Mouse (Mus musculus): ENCODE data around the gene Grhpr. TPM values are rescaled to one million over a fixed set of nuclear protein-coding genes. Genes with fewer than 3 reads are reported as not detected.
"Not testable (repeated sequence)": the region's sequence is repeated elsewhere in the genome, so short reads cannot be mapped to it uniquely, and the experiment has no call there.

Gene Grhpr
- polyA plus RNA-seq, 1 experiment from 2014 or later, result 50.1 TPM

DNA sequence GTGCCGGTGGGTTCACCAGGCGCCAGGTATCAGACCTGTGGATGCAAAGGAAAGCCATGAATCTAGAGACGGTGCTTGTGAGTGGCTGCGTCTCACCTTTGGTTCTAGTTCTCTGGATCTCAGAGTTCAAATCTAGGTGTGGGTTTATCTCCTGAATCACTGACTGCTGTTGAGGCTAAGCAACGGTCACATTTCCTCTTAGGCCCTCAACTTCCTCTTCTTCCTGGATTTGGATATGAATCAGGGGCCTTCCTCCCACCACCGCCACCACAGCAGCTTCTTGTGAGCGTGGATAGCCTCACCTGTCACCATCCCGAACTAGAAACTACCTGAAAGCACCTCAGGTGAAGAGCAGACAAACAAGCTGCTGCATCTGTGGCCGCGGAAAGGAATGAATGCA, 54.9 kb downstream of the Grhpr start:
- ATAC-seq (ENCODE audit: insufficient read depth) (no peak), DNase-seq (no peak)
- Histone ChIP-seq H3K27ac (ENCODE audit: low read depth) (no peak overlapping the region), H3K36me3 (ENCODE audit: insufficient read depth) (peaks cover 61% of the 10 kb centered on the region; the same call in 1 of the 2 replicates), H3K9me3 (ENCODE audit: low read depth, low read length) (no peaks in the 10 kb centered on the region), H3K4me3 (ENCODE audit: low read depth, low read length) (no peak overlapping the region), H3K4me2 (no peak overlapping the region), H3K27me3 (ENCODE audit: insufficient read depth, low read length) (no peaks in the 10 kb centered on the region), H3K4me1 (ENCODE audit: insufficient read depth) (no peaks in the 10 kb centered on the region), H3K9ac (no peak overlapping the region)
- 90% methylated on average over 10 of the region's 10 CpGs for WGBS
- TF ChIP-seq CTCF (IDR thresholded peaks at IDR 0.05; ENCODE audit: low read depth), result no peak

DNA sequence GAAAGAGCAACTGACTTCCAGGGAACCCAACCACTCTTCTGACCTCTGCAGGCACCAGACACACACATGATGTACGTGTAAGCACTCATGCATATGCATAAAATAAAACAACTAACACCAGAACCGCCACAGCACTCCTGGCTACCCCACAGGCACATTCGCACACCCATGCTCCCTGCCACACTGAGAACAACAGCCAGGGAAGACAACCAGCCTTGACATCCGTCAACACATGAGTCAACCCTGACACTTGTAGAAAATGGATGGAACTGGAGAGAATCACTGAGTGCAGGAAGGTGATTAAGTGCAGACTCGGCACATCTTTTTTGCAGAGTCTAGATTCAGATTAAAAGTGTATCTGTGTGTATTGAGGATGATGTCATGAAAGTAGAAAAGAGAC, 55.4 kb downstream of the Grhpr start:
- Histone ChIP-seq H3K4me3 (ENCODE audit: low read depth, low read length) (no peak overlapping the region), H3K4me1 (ENCODE audit: insufficient read depth) (no peaks in the 10 kb centered on the region), H3K36me3 (ENCODE audit: insufficient read depth) (peaks cover 60% of the 10 kb centered on the region; the same call in 1 of the 2 replicates), H3K9me3 (ENCODE audit: low read depth, low read length) (no peaks in the 10 kb centered on the region), H3K9ac (no peak overlapping the region), H3K4me2 (no peak overlapping the region), H3K27me3 (ENCODE audit: insufficient read depth, low read length) (no peaks in the 10 kb centered on the region), H3K27ac (ENCODE audit: low read depth) (no peak overlapping the region)
- WGBS, result 73% methylated on average over 5 of the region's 5 CpGs
- no peak for TF ChIP-seq CTCF (IDR thresholded peaks at IDR 0.05; ENCODE audit: low read depth)
- DNase-seq (no peak), ATAC-seq (ENCODE audit: insufficient read depth) (no peak)

DNA sequence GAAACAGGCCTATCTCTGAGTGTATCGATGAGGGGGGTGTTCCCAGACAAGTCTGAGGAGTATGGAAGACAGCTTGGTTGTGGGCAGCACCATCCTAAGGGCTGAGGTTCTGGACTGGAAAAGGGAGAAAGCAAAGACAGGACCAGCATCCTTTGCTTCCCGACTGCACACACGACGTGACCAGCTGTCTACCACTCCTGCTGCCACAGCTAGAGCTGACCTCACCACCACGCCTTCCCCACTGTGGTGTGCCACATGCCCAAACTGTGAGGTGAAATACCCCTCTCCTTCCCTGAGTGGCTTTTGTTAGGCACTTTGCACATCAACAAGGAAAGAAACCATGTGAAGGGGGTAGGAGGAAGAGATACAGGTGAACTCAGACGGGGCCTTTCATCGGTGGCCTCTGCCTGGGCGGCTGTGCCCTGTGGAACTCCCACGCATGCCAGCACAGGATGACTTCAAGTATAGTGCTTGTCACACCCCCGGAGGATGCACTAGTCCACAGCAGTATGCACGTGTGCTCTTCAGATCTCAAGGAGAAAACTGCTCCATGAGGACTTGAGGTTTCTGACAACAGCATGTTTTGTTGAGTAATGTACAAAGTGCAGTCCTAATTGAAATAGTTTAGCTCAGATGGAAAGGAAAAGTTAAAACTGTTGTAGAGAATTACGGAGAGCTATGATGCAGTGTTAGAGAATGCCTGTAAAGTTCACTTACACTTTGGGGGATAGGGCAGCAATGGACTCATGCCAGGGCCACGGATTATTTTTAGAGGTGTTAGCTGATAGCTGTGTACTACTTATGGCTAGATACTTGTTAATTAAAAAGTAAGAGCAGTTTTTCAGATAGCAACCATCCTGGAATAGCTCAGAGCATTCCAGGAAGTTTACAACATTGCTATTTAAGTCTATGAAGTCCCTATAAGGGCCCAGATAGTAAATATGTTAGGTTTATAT, 56.5 kb downstream of the Grhpr start:
- Histone ChIP-seq H3K27ac (ENCODE audit: low read depth) (no peak overlapping the region), H3K27me3 (ENCODE audit: insufficient read depth, low read length) (no peaks in the 10 kb centered on the region), H3K4me2 (no peak overlapping the region), H3K9me3 (ENCODE audit: low read depth, low read length) (no peaks in the 10 kb centered on the region), H3K4me3 (ENCODE audit: low read depth, low read length) (no peak overlapping the region), H3K4me1 (ENCODE audit: insufficient read depth) (no peaks in the 10 kb centered on the region), H3K9ac (no peak overlapping the region), H3K36me3 (ENCODE audit: insufficient read depth) (peaks cover 52% of the 10 kb centered on the region; the same call in 1 of the 2 replicates)
- whole genome bisulfite sequencing, result 78% methylated on average over 13 of the region's 13 CpGs
- DNase-seq (peak; percentile 51), ATAC-seq (ENCODE audit: insufficient read depth) (no peak)
- no peak for TF ChIP-seq CTCF (IDR thresholded peaks at IDR 0.05; ENCODE audit: low read depth)

DNA sequence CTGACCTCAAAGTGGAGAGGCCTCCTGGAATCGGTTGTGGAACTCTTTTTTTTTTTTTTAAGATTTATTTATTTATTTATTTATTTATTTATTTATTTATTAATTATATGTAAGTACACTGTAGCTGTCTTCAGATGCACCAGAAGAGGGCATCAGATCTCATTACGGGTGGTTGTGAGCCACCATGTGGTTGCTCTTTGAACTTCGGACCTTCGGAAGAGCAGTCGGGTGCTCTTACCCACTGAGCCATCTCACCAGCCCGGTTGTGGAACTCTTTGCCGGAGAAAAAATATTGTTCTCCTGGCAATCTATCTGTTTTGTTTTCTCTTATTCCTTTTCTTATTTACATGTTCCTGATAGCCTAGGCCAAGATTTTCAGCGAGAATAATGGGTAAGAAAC, 57.7 kb downstream of the Grhpr start:
- not testable (repeated sequence) for H3K9me3 ChIP-seq (ENCODE audit: low read depth, low read length); H3K4me2 ChIP-seq; H3K27ac ChIP-seq (ENCODE audit: low read depth); ATAC-seq (ENCODE audit: insufficient read depth); H3K4me1 ChIP-seq (ENCODE audit: insufficient read depth); H3K27me3 ChIP-seq (ENCODE audit: insufficient read depth, low read length); H3K9ac ChIP-seq; H3K4me3 ChIP-seq (ENCODE audit: low read depth, low read length)
- WGBS, result 55% methylated on average over 8 of the region's 8 CpGs
- peak; percentile 32 for DNase-seq
- peaks cover 52% of the 10 kb centered on the region; the same call in 1 of the 2 replicates for H3K36me3 ChIP-seq (ENCODE audit: insufficient read depth)

DNA sequence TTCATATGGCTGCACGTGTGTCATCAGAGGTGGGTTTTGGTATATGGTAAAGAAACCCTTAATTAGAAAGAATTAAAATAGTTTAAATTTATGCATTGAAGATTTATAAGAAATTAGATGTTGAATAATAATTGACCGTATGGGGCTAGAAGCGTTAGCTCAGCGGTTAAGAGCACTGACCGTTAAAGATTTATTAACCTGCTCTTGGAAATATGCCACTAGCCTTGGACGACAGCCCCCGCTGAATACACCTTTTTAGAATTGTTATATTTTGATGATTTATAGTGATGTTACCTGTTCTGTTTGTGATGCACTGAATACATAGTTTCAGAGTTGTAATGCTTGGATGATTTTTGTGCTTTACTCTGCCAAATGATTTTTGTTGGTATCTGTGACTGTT, 58.4 kb downstream of the Grhpr start:
- H3K4me3 ChIP-seq (ENCODE audit: low read depth, low read length); H3K9me3 ChIP-seq (ENCODE audit: low read depth, low read length); H3K9ac ChIP-seq; H3K27ac ChIP-seq (ENCODE audit: low read depth); DNase-seq; H3K4me2 ChIP-seq; H3K4me1 ChIP-seq (ENCODE audit: insufficient read depth); H3K27me3 ChIP-seq (ENCODE audit: insufficient read depth, low read length); ATAC-seq (ENCODE audit: insufficient read depth): not testable (repeated sequence)
- H3K36me3 ChIP-seq (ENCODE audit: insufficient read depth), result peaks cover 52% of the 10 kb centered on the region; the same call in 1 of the 2 replicates
- 90% methylated on average over 7 of the region's 7 CpGs for WGBS

Other genes starting within 250 kb of the Grhpr start
- gene Zcchc7, start 225.5 kb upstream of the Grhpr start, polyA plus RNA-seq (2014; fragmentation: Nextera tagmentation; extraction: Ambion mirVana), result 33.1 and 36.4 TPM in 2 replicates
- 22.2 and 23.7 TPM in 2 replicates for gene Zbtb5, start 31.0 kb downstream of the Grhpr start, polyA plus RNA-seq (2014; fragmentation: Nextera tagmentation; extraction: Ambion mirVana)
- gene Polr1e, start 37.2 kb downstream of the Grhpr start, polyA plus RNA-seq (2014; fragmentation: Nextera tagmentation; extraction: Ambion mirVana), result 40.1 and 43.3 TPM in 2 replicates
- gene Fbxo10, start 103.2 kb downstream of the Grhpr start, polyA plus RNA-seq (2014; fragmentation: Nextera tagmentation; extraction: Ambion mirVana), result 11.6 and 13.3 TPM in 2 replicates
- gene Tomm5, start 126.7 kb downstream of the Grhpr start, polyA plus RNA-seq (2014; fragmentation: Nextera tagmentation; extraction: Ambion mirVana), result 213 and 216 TPM in 2 replicates
- gene Frmpd1, start 203.5 kb downstream of the Grhpr start, polyA plus RNA-seq (2014; fragmentation: Nextera tagmentation; extraction: Ambion mirVana), result 0.18 and 0.69 TPM in 2 replicates